Mouse (Mus musculus): Measurements from ENCODE around the gene Olfr1444.
A peak's percentile ranks its signal among the peaks of the same experiment; 100 is the strongest.

The Olfr1444 gene

DNA sequence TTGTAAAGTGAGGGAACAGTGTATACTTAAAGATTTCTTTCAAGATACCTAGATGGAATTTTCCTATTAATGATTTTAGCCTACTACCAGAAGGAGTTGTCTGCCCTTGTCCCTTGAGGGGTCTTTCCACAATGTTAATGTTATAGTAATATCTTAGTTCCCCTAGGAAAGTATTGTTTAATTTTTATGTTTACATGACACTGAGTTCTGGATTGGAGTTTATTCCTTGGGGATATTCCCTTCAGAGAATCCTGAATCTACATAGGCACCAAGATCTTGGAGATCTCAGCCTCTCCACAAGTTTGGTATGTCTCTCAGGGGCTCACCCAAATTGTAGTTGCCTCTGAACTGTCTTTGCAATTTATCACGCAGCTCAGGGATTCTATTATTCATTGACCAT lies at the start of gene Olfr1444:
Olfr1444 (plus strand) TSS at position 301 of the 400 bp plus-strand sequence.
- no peak for DNase-seq

DNA sequence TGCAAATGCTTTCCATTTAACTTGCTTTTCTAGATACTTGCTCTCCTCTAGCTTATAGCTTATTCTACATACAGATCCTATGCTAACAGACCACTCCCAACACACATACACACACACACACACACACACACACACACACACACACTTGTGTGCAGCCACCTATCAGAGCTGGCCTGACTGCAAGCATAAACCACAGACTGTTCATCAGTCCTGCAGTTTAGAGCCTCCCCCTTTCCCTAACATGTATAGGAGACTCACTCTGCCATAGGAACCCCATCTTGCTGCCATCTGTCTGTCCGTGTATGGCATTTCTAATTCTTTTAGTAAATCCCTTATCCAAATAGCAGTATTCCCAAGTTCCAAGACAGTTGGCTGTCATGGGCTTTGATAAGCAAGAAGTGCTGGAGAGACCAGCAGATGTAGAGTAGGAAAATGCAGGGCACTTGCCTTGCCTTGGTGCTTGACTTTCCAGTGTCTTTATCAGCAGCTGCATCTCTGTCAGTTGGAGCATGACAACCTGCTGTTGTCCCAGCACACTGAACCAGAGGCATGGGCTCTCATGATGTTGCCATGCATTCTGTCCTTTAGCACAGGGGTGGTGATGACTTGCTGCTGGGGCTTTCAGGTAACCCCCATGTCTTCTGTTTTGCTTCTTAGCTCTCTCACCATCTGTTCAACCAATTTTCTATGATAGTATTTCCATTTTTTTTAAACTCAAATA lies 44.3 kb upstream of the Olfr1444 start:
- no peak for DNase-seq

DNA sequence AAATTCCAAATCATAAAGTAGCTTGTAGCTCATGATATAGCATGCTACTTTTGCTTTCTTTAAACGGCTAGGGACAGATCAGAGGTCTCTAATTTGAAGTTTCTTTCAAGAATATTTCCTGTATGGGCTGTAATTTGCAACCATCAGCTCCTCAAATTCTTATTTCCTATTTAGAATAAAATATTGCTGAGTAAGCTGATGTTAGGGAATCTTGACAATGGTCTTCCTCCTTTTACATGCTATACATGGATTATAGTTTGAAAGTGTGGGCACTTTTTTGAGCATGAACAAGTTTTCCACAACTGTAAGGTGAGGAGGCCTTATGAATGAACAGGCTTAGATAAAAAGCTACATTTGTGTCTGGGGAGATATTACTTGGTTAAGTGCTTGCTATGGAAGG lies 43.2 kb upstream of the Olfr1444 start:
- DNase-seq: no peak

DNA sequence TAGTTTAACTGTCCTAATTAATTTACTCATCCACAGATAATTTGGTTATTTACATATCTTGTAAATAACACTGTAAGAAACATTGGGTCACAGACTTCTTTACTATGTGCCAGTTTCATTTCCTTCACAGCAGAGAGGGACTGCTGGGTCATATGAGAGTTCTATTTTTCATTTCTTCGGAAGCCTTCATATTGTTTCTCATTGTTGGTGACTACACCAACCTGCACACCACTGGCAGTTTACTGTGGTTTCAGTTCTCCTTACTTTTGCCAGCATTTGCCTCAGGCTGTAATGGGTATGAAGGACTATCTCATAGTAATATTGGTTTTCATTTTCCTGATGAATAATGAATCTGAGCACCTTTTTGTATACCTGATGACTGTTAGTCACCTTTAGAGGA lies 38.6 kb upstream of the Olfr1444 start:
- no peak for DNase-seq

DNA sequence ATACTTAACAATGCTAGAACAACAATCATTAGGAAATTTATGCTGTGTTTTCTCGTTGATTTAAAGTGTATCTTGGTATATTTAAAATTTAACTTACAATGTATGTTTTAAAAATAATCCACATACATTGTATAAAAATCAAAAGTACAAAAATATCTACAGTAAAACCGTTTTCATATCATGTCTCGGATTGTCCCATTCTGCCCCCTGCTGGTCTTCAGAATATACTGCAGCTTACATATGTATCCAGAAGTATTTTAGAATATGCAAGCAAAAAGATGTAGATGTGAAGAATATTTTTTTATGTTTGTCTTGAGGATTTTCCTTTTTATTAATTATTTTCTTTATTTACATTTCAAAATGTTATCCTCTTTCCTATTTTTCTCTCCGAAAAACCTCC lies 36.7 kb upstream of the Olfr1444 start:
- peak in 1 of 2 experiments; percentile 28 for DNase-seq

DNA sequence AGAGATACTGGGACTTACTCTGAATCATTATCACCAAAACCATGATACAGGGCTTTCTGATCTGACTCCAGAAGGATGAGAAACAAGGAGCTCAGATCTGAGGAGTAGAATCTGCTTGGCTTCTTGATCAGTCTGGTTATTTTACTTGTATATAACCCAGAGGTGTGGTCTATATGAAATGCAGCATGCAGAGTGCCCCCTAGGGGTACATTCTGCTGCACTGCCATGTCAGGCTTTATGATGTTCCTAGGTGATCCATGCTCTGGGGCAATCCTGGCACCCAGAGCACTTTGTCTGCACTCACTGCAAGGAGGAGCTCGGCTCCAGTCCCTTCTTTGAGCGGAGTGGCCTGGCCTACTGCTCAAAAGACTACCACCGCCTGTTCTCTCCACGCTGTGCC lies 32.5 kb upstream of the Olfr1444 start:
- peak in 1 of 2 experiments; percentile 6 for DNase-seq

DNA sequence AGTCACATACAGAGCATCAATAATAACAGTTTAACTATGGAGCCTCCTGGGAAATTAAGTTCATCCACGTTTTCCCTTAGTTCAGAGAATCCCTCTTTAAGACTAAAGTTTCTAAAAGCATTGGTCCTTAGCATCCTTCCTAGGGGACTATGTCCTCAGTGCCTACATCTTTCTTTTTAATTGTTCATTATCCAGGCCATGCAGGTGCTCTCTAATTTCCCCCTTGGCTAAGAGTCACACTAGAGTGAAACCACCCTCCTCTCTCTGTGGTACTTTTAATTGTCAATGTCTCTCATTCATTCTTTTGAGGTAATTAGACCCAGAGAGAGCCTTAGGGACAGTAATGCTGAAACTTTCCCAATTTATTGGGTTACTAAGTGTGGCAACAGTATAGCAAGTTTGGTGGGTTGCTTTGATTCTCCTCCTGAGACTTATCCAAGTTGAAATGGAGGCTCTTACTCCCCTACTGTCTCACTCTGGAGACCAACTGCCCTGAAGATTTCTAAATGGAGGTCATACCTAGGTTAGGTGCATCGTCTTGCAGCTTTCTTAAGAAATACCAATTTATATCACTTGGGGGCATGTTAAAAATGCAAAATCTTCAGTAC lies 26.2 kb upstream of the Olfr1444 start:
- no peak for DNase-seq

DNA sequence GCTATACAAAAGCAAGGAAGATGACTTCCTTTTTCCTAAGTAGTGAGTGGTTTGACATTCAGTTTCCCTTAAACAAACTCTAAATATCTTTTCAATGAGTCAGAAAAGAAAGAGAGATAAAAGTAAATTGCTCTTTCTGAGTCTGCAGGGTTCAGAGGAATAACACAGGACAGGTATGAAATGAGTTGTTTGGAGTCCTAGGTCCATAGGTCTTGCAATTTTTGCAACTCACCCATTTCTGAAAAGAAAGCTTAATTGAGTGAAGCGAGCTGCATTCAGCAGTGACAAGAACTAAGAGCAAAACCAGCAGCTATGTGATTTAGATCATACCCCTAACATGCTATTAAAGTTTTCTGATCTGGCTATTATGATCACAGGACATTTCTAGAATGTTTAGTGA lies 25.5 kb upstream of the Olfr1444 start:
- DNase-seq: no peak

DNA sequence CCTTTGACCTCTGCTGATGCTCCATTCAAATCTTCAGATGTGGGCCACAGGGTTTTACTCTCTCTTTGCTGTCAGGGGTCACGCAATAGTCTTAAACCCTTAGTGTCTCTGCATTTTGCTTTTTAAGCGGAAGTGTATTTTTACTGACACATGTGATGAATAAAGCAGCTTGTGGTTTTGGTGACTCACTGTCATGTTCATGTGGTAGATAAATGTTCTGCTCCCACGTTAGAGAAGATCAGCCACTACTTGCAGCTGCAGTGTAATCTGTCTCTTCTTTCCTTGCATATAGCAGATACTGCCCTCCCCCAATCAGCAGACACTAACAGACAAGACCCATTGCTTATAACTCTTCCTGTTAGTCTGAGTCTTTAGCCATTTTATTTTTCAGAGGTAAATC lies 23.5 kb upstream of the Olfr1444 start:
- DNase-seq: no peak

DNA sequence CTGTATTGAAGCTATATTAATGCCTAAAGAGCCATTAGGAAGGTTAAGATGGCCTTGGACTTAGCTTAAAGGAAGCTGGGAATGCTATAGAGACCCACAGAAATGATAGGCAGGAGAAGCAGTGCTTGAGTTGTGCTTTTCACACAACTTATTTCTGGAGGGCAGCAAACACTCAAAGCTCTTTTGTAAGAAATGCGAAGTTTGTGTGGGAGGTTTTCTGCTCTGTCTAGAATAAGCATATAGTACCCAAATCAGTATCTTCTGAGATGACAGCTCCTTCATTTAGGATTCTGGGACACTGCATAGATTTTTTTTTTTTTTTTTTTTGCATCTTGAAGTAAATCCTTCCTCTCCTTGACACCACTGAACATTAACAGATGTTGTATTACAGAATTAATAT lies 18.6 kb upstream of the Olfr1444 start:
- no peak for DNase-seq

DNA sequence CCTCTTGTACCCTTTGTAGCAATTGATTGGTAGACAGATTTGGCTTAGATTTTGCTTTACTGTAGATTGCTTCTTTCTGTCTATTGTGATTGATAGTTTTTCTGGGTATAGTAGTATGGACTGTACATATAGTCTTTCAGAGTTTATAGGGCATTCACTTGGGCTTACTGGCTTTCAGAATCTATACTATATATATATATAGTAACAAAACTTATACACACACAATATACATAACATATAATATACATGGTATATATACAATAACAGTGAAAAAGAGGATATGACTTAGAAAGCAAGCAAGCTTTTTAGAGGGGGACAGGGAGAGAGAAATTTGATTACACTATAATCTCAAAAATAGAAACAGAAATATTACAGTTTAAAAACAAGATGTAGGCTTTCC lies 10.7 kb upstream of the Olfr1444 start, which contains the start of gene Gm5244:
Gm5244 (plus strand) TSS at position 301 of the 400 bp plus-strand sequence.
- no peak for DNase-seq

DNA sequence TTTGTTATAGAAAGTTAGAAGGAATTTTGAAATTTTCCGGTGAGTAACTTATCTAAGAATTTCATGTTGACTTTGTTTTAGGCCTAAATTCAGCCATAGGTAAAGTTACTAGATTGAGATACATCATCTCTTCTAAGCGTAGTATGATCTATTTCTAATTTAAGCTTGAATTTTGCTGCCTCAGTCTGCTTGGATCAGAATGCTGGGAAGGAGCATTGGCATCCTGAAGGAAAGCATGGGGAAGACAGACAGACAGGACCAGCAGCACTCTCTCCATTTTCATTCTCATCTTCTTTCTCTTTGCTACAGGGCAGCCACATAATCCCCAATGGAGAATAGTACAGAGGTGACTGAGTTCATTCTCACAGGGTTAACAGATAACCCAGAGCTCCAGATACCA lies 26.5 kb downstream of the Olfr1444 start, which contains the start of gene Olfr1445:
Olfr1445 (plus strand) TSS at position 301 of the 400 bp plus-strand sequence.
- no peak for DNase-seq

DNA sequence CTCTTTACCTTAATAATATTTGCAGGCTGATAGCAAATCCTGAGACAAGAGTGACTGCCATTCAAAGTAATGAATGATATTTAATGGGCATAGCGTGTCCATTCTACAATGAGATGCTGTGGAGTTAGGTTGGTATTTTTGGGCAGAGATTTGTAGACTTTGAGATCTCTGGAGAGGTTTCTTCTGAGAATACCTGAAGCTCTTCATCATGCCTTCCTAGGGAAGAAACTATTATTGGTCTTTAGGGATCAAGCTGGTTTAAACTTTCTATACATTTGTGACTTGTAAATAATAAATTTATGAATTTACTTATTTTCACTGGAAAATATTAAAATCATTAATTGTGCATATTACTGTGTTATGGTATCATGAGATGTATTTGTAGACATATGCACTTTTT lies 36.3 kb downstream of the Olfr1444 start, which contains the start of gene Olfr1446:
Olfr1446 (minus strand) TSS at position 101 of the 400 bp plus-strand sequence.
- no peak for DNase-seq

DNA sequence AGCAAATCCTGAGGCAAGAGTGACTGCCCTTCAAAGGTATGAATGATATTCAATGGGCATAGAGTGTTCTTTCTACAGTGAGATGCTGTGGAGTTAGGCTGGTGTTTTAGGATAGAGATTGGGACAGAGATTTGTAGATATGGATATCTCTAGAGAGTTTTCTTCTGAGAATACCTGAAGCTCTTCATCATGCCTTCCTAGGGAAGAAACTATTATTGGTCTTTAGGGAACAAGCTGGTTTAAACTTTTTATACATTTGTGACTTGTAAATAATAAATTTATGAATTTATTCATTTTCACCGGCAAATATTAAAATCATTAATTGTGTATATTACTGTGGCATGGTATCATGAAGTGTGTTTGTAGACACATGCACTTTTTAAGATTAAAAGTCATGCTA lies 46.6 kb downstream of the Olfr1444 start, which contains the start of gene Olfr1447:
Olfr1447 (minus strand) TSS at position 101 of the 400 bp plus-strand sequence.
- DNase-seq: no peak

All from kidney, postnatal 25 days (tissue).